26 mouse cellular contexts compared by ENCODE assay signal in genomic region chr1:90380034-90380705, GRCm38 (mm10).
DNase-seq lines count a peak whose midpoint lies in the region; ATAC-seq and TF ChIP-seq lines count a peak whose summit lies in the region.
"Had no signal": no experiment of that assay in that cellular context is flagged by ENCODE, and none has a peak within 500 bp of the region (broad histone marks: within the 10 kb centered on the region; RNA-seq: fewer than 3 reads in every experiment).

No protein-coding gene starts in this region.

- no peak for TF ChIP-seq POLR2A in brain, embryonic 14.5 days (IDR thresholded peaks at IDR 0.05; ENCODE audit: borderline replicate concordance, extremely low read depth, insufficient read depth, insufficient read length, poor library complexity, severe bottlenecking)

- H3K36me3 ChIP-seq in forebrain, embryonic 14.5 days (ENCODE audit: control insufficient read depth, insufficient read depth, low read length) = no peaks in the 10 kb centered on the region
- no peaks in the 10 kb centered on the region for H3K36me3 ChIP-seq in forebrain, embryonic 11.5 days (ENCODE audit: control insufficient read depth, insufficient read depth, low read length)
- no peaks in the 10 kb centered on the region for H3K36me3 ChIP-seq in megakaryocyte, embryonic 14.5 days (replicated peaks; ENCODE audit: low read length)
- H3K36me3 ChIP-seq in heart, embryonic 11.5 days (ENCODE audit: control insufficient read depth, insufficient read depth, low read length) = no peaks in the 10 kb centered on the region
- H3K36me3 ChIP-seq: embryonic facial prominence, embryonic 13.5 days; intestine, embryonic 15.5 days; limb, embryonic 13.5 days; liver, embryonic 15.5 days; lung, embryonic 15.5 days; midbrain, embryonic 15.5 days; neural tube, embryonic 13.5 days; stomach, embryonic 15.5 days had no signal

- peak; percentile 37 for DNase-seq in forebrain, embryonic 14.5 days (ENCODE audit: low spot score)
- DNase-seq in forebrain, embryonic 11.5 days (ENCODE audit: low spot score) = no peak
- peak; percentile 43 for DNase-seq in brain, embryonic 14.5 days (ENCODE audit: low read depth)
- DNase-seq in left cerebral cortex, adult 2 months (ENCODE audit: extremely low spot score in 1 of 2, low spot score in 2 of 2) = no peak
- DNase-seq in retina, embryonic 14.5 days (ENCODE audit: low spot score) = no peak
- DNase-seq: adrenal gland, postnatal 25 days; cerebellum, adult 11 months; forebrain, postnatal 0 days; heart, postnatal 4 days; kidney, postnatal 25 days; lung, postnatal 36 days; right cerebral cortex, adult 18-20 months; thymus, postnatal 25 days had no signal

- H3K4me2 ChIP-seq in forebrain, embryonic 14.5 days (ENCODE audit: low read length) = no peak overlapping the region
- no peak overlapping the region for H3K4me2 ChIP-seq in forebrain, embryonic 11.5 days (ENCODE audit: low read depth, low read length, severe bottlenecking)
- H3K4me2 ChIP-seq in heart, embryonic 11.5 days = no peak overlapping the region
- H3K4me2 ChIP-seq: embryonic facial prominence, embryonic 13.5 days; intestine, embryonic 15.5 days; limb, embryonic 13.5 days; liver, embryonic 15.5 days; lung, embryonic 15.5 days; midbrain, embryonic 15.5 days; neural tube, embryonic 13.5 days; stomach, embryonic 15.5 days had no signal

- no peak for TF ChIP-seq CTCF in brain, embryonic 14.5 days (IDR thresholded peaks at IDR 0.05; ENCODE audit: borderline replicate concordance, extremely low read depth, insufficient read depth, insufficient read length)
- no peak for TF ChIP-seq CTCF in left cerebral cortex, adult 2 months (IDR thresholded peaks at IDR 0.05)

- intact Hi-C loops in left cerebral cortex, adult 2 months (cut with DNase I) = no loop called here

- 77% methylated on average over 9 of the region's 9 CpGs for WGBS in forebrain, embryonic 14.5 days
- WGBS in forebrain, embryonic 11.5 days = 87% methylated on average over 9 of the region's 9 CpGs
- 80% methylated on average over 9 of the region's 9 CpGs for WGBS in heart, embryonic 11.5 days (ENCODE audit: insufficient replicate concordance)

- no peak overlapping the region for H3K9ac ChIP-seq in forebrain, embryonic 14.5 days (ENCODE audit: low read length)
- no peak overlapping the region for H3K9ac ChIP-seq in forebrain, embryonic 11.5 days (ENCODE audit: low read length)
- H3K9ac ChIP-seq in heart, embryonic 11.5 days (ENCODE audit: low read depth, low read length) = no peak overlapping the region
- H3K9ac ChIP-seq: embryonic facial prominence, embryonic 13.5 days; forebrain, postnatal 0 days; intestine, embryonic 15.5 days; limb, embryonic 13.5 days; liver, embryonic 15.5 days; lung, embryonic 15.5 days; midbrain, embryonic 15.5 days; neural tube, embryonic 13.5 days; stomach, embryonic 15.5 days had no signal

- no peaks in the 10 kb centered on the region for H3K9me3 ChIP-seq in forebrain, embryonic 14.5 days (replicated peaks; ENCODE audit: control insufficient read depth, low read length)
- no peaks in the 10 kb centered on the region for H3K9me3 ChIP-seq in forebrain, embryonic 11.5 days (ENCODE audit: control insufficient read depth, low read length)
- H3K9me3 ChIP-seq in megakaryocyte, embryonic 14.5 days = peaks cover 35% of the 10 kb centered on the region
- no peaks in the 10 kb centered on the region for H3K9me3 ChIP-seq in heart, embryonic 11.5 days (replicated peaks; ENCODE audit: control insufficient read depth, low read length)
- H3K9me3 ChIP-seq: embryonic facial prominence, embryonic 13.5 days; intestine, embryonic 15.5 days; limb, embryonic 13.5 days; liver, embryonic 15.5 days; lung, embryonic 15.5 days; midbrain, embryonic 15.5 days; neural tube, embryonic 13.5 days; stomach, embryonic 15.5 days had no signal

- H3K4me1 ChIP-seq in forebrain, embryonic 14.5 days (ENCODE audit: control insufficient read depth, insufficient read depth, low read length) = 0 out of 2 replicates have a peak, but pooled peaks cover 4% of the 10 kb centered on the region
- no peaks in the 10 kb centered on the region for H3K4me1 ChIP-seq in forebrain, embryonic 11.5 days (replicated peaks; ENCODE audit: control insufficient read depth, insufficient read depth, low read length)
- no peaks in the 10 kb centered on the region for H3K4me1 ChIP-seq in megakaryocyte, embryonic 14.5 days
- H3K4me1 ChIP-seq in heart, embryonic 11.5 days (ENCODE audit: control insufficient read depth, insufficient read depth, low read length) = no peaks in the 10 kb centered on the region
- H3K4me1 ChIP-seq: intestine, embryonic 15.5 days; liver, embryonic 15.5 days; lung, embryonic 15.5 days; midbrain, embryonic 15.5 days; stomach, embryonic 15.5 days had no signal

- no peak overlapping the region for H3K4me3 ChIP-seq in forebrain, embryonic 14.5 days (ENCODE audit: low read depth, low read length)
- H3K4me3 ChIP-seq in forebrain, embryonic 11.5 days (ENCODE audit: low read depth, low read length) = no peak overlapping the region
- peak overlapping the region; percentile 47 for H3K4me3 ChIP-seq in megakaryocyte, embryonic 14.5 days (replicated peaks)
- no peak overlapping the region for H3K4me3 ChIP-seq in left cerebral cortex, adult 2 months
- no peak overlapping the region for H3K4me3 ChIP-seq in heart, embryonic 11.5 days (ENCODE audit: low read depth, low read length)
- H3K4me3 ChIP-seq: embryonic facial prominence, embryonic 13.5 days; intestine, embryonic 15.5 days; limb, embryonic 13.5 days; liver, embryonic 15.5 days; lung, embryonic 15.5 days; midbrain, embryonic 15.5 days; myocyte; neural tube, embryonic 13.5 days; stomach, embryonic 15.5 days had no signal

- H3K27ac ChIP-seq in forebrain, embryonic 14.5 days (ENCODE audit: low read depth, low read length) = no peak overlapping the region
- H3K27ac ChIP-seq in forebrain, embryonic 11.5 days (ENCODE audit: low read depth, low read length) = no peak overlapping the region
- H3K27ac ChIP-seq in left cerebral cortex, adult 2 months = no peak overlapping the region
- no peak overlapping the region for H3K27ac ChIP-seq in heart, embryonic 11.5 days (ENCODE audit: low read depth, low read length)
- H3K27ac ChIP-seq: embryonic facial prominence, embryonic 13.5 days; intestine, embryonic 15.5 days; limb, embryonic 13.5 days; liver, embryonic 15.5 days; lung, embryonic 15.5 days; midbrain, embryonic 15.5 days; neural tube, embryonic 13.5 days; stomach, embryonic 15.5 days had no signal

- ATAC-seq in forebrain, embryonic 14.5 days = no peak
- no peak for ATAC-seq in forebrain, embryonic 11.5 days (replicated peaks; ENCODE audit: low FRiP score)
- no peak for ATAC-seq in megakaryocyte, adult 5-6 weeks (ENCODE audit: poor library complexity, severe bottlenecking)
- ATAC-seq in heart, embryonic 11.5 days (replicated peaks; ENCODE audit: insufficient number of reproducible peaks, low FRiP score, low TSS enrichment) = no peak
- ATAC-seq: forebrain, postnatal 0 days; hindbrain, embryonic 16.5 days; intestine, embryonic 15.5 days; midbrain, embryonic 15.5 days had no signal

- no peaks in the 10 kb centered on the region for H3K27me3 ChIP-seq in forebrain, embryonic 14.5 days (replicated peaks; ENCODE audit: control insufficient read depth, insufficient read depth, low read length)
- H3K27me3 ChIP-seq in forebrain, embryonic 11.5 days (ENCODE audit: control insufficient read depth, insufficient read depth, low read length) = no peaks in the 10 kb centered on the region
- H3K27me3 ChIP-seq in megakaryocyte, embryonic 14.5 days (replicated peaks) = no peaks in the 10 kb centered on the region
- H3K27me3 ChIP-seq in heart, embryonic 11.5 days (ENCODE audit: control insufficient read depth, insufficient read depth, low read length) = no peaks in the 10 kb centered on the region
- H3K27me3 ChIP-seq: embryonic facial prominence, embryonic 13.5 days; intestine, embryonic 15.5 days; limb, embryonic 13.5 days; liver, embryonic 15.5 days; midbrain, embryonic 15.5 days; stomach, embryonic 15.5 days had no signal

Comparison
In these comparisons a context has a peak if more than half of its experiments do, and no peak if none do; other contexts are left out.
1. DNase-seq: peak in forebrain, embryonic 14.5 days (single experiment) and brain, embryonic 14.5 days (single experiment); none in forebrain, embryonic 11.5 days (single experiment), left cerebral cortex, adult 2 months (0 of 2) and retina, embryonic 14.5 days (single experiment).